Mouse (Mus musculus): ENCODE data around the gene Fem1a. TPM values are rescaled to one million over a fixed set of nuclear protein-coding genes. Genes with fewer than 3 reads are reported as not detected.
A peak's percentile ranks its signal among the peaks of the same experiment; 100 is the strongest.

The Fem1a gene
- polyA plus RNA-seq, 1 experiment from 2014 or later: 6.1 TPM

DNA sequence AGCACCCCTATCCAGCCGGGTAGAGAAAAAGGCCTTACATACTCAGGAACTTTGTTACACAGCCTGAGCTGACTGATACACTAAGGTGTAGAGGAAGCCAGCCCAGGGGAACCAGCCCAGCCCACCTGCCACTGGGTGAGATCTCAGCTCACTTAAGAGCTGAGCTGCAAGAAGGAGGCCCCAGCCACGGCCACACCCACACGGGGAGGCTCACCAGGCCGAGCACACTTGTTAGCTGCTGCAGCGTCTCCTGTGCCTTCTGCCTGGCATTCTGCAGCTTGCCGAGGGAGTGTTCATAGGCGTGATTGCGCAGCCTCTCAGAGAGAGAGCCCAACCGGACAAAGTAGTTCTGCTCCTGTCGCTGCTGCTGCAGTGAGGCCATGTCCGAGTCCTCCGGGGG, 24.6 kb downstream of the Fem1a start:
- Histone ChIP-seq H3K4me2 (peak overlapping the region; percentile 28; the same call in 1 of the 2 replicates), H3K36me3 (peaks cover 58% of the 10 kb centered on the region), H3K4me1 (replicated peaks) (peaks cover 53% of the 10 kb centered on the region), H3K4me3 (replicated peaks) (no peak overlapping the region), H3K9ac (0 out of 2 replicates have a peak overlapping the region, but pooled peaks have one; percentile 10), H3K27ac (peak overlapping the region; percentile 20; the same call in 1 of the 2 replicates), H3K9me3 (replicated peaks) (no peaks in the 10 kb centered on the region), H3K27me3 (no peaks in the 10 kb centered on the region)
- whole genome bisulfite sequencing (ENCODE audit: insufficient replicate concordance): 66% methylated on average over 12 of the region's 12 CpGs
- ATAC-seq (ENCODE audit: low read depth): no peak
- DNase-seq: no peak

DNA sequence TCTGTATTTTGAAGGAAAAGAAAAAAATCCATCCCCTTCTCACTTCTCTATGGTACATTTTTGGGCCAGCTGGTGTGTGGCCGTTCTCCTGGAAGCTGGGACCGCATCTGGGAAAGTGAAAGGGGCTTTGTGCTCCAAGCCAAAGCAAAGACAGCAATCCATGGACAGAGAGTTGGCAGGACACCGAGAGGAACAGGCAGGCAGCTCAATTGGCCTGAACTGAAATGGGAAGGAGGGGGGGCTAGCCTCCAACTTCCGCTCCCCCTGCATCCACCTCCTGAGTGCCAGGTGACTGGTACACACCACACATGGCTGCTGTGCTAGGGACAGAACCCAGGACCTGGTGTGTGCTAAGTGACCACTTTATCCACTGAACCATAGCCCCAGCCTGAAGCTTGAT, 26.2 kb downstream of the Fem1a start:
- ATAC-seq (ENCODE audit: low read depth) (no peak), DNase-seq (no peak)
- H3K27me3 ChIP-seq: no peaks in the 10 kb centered on the region
- peaks cover 57% of the 10 kb centered on the region for H3K4me1 ChIP-seq (replicated peaks)
- peaks cover 66% of the 10 kb centered on the region for H3K36me3 ChIP-seq
- no peak overlapping the region for H3K9ac ChIP-seq
- no peaks in the 10 kb centered on the region for H3K9me3 ChIP-seq (replicated peaks)
- WGBS (ENCODE audit: insufficient replicate concordance): 71% methylated on average over 4 of the region's 4 CpGs
- no peak overlapping the region for H3K4me2 ChIP-seq
- H3K4me3 ChIP-seq (replicated peaks): no peak overlapping the region
- H3K27ac ChIP-seq: 0 out of 2 replicates have a peak overlapping the region, but pooled peaks have one; percentile 9

DNA sequence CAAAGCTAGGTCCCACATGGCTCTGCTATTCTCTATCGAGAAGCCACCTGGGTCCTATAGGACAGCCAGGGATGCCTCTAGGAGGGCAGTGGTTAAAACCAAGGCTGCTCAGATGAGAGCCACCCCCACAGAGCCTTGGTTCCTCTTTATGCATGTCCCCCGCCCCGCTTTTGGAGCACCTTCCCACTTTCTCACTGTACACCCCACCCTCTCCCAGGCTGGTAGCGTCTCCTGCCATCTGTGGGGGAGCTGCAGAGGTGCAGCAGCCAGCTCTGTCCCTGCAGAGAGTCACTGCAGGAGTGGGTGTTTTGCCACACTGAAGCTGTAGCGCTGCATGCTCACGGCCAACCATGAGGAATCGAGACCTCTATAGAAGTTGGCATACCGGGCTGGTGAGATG, 26.7 kb downstream of the Fem1a start:
- no peak for ATAC-seq (ENCODE audit: low read depth)
- no peak overlapping the region for H3K9ac ChIP-seq
- 76% methylated on average over 8 of the region's 8 CpGs for WGBS (ENCODE audit: insufficient replicate concordance)
- H3K27ac ChIP-seq: 0 out of 2 replicates have a peak overlapping the region, but pooled peaks have one; percentile 9
- H3K36me3 ChIP-seq: peaks cover 66% of the 10 kb centered on the region
- H3K4me2 ChIP-seq: no peak overlapping the region
- H3K4me1 ChIP-seq (replicated peaks): peaks cover 57% of the 10 kb centered on the region
- no peaks in the 10 kb centered on the region for H3K27me3 ChIP-seq
- no peak overlapping the region for H3K4me3 ChIP-seq (replicated peaks)
- no peaks in the 10 kb centered on the region for H3K9me3 ChIP-seq (replicated peaks)
- no peak for DNase-seq

DNA sequence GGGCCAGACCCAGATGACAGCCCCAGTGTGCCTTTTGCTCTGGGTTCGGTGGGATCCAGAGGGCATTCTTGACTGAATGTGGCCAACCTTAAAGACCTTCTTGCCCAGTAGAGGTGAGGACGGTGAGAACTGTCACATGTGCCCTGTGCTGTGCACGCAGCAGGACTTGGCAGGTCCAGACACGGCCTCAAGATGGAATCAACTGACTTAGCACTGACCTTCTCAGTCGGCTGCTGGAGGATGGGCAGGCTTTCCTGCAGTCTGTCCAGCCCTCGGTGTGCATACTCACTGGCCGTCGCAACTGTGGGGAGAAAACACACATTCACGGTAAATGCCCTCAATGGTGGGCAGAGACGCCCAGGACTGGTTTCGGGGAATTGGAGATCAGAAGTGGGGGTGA, 29.4 kb downstream of the Fem1a start:
- Histone ChIP-seq H3K4me3 (replicated peaks) (no peak overlapping the region), H3K27me3 (no peaks in the 10 kb centered on the region), H3K4me1 (replicated peaks) (peaks cover 63% of the 10 kb centered on the region), H3K4me2 (no peak overlapping the region), H3K9me3 (replicated peaks) (no peaks in the 10 kb centered on the region), H3K27ac (no peak overlapping the region), H3K36me3 (peaks cover 48% of the 10 kb centered on the region), H3K9ac (no peak overlapping the region)
- ATAC-seq (ENCODE audit: low read depth) (no peak), DNase-seq (no peak)
- 83% methylated on average over 11 of the region's 11 CpGs for WGBS (ENCODE audit: insufficient replicate concordance)

DNA sequence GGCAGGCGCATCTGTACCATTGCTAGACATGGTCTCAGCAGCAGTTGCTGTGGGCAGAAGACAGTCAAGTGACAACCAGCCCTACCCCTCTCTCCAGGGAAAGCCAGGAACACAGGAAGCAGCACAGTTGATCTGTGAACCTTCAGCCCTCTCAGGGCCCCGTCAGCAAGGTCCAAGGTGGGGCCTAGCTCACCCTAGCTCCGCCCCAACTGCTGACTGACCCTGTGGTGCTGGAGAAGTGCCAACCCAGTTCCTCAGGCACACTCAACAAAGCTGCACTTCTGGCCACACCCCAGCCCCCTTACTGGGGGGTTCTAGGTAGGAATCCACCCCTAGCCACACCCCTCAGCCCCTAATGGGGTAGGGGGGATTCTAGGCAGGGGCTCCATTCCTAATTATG, 31.2 kb downstream of the Fem1a start:
- H3K4me3 ChIP-seq (replicated peaks): peak overlapping the region; percentile 31; the same call in 1 of the 2 replicates
- DNase-seq (peak; percentile 67), ATAC-seq (ENCODE audit: low read depth) (peak; percentile 32)
- 26% methylated on average over 3 of the region's 3 CpGs for WGBS (ENCODE audit: insufficient replicate concordance)
- peak overlapping the region; percentile 77 for H3K9ac ChIP-seq
- H3K27ac ChIP-seq: peak overlapping the region; percentile 93
- peak overlapping the region; percentile 84 for H3K4me2 ChIP-seq
- H3K4me1 ChIP-seq (replicated peaks): peaks cover 70% of the 10 kb centered on the region
- no peaks in the 10 kb centered on the region for H3K9me3 ChIP-seq (replicated peaks)
- peaks cover 38% of the 10 kb centered on the region for H3K36me3 ChIP-seq
- no peaks in the 10 kb centered on the region for H3K27me3 ChIP-seq

DNA sequence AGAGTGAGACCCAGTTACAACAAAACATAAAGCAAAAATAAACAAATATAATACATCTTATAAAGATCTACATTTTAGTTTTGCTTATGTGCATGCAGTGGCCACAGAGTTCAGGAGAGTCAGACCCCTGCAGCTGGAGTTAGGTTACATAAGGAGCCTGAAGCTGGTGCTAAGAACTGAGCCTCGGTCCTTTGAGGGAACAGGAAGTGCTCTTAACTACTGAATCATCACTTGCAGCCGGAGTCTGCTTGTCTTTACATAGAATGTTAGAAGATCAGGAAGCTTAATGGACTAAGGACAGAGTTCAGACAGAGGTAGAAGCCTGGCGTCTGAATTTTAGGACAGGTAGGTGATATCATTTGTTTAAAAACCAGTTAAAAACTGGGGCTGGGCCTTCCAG, 32.3 kb downstream of the Fem1a start:
- WGBS (ENCODE audit: insufficient replicate concordance): 21% methylated on average over 3 of the region's 3 CpGs
- peak overlapping the region; percentile 77 for H3K9ac ChIP-seq
- peak overlapping the region; percentile 65 for H3K4me3 ChIP-seq (replicated peaks)
- H3K36me3 ChIP-seq: peaks cover 30% of the 10 kb centered on the region
- peak overlapping the region; percentile 84 for H3K4me2 ChIP-seq
- ATAC-seq (ENCODE audit: low read depth) (no peak), DNase-seq (no peak)
- H3K27ac ChIP-seq: peak overlapping the region; percentile 93
- H3K9me3 ChIP-seq (replicated peaks): no peaks in the 10 kb centered on the region
- peaks cover 74% of the 10 kb centered on the region for H3K4me1 ChIP-seq (replicated peaks)
- H3K27me3 ChIP-seq: no peaks in the 10 kb centered on the region

DNA sequence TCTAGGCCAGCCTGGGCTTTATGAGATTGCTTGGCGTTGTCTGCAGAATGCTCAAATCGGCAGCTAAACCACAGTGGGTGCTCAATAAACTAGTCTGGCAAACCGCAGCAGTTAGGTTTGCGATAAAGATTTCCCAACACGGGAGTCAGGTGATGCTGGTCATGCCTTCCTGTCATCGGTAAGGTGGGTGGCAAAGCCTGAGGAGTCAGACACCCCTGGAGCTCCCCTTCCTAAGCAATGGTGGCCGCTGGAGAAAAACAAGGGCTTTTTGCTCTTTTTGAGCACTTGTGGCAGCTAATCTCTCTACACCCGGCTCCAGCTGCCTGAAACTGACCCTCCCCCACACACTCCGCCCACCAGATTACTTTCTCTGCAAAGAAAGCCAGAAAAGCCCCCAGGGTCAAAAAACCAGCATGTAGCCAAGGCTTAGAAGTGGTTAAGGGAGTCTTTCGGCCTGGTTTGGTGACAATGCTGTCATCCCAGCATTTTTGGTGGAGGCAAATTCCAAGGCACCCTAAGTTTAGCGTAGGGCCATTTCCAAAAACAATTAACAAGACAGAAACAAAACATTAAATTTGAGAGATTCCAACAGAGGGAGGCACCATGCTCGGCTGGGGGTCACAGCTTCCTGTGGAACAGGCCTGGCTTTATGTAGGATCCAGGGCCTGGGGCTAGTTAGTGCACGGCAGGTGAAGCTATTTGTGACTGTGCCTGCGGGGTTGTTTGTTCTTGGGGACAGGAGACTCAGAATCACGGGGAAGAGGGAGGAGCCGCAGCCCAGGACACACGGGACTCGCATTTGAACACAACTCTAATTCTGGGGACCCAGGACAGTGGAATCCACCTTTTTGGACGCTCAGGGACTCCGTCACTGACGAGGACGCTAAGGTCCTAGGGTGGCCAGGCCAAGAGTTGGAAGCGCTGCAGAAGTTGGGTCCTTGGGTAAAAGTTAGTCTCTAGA, 33.0 kb downstream of the Fem1a start:
- Histone ChIP-seq H3K4me1 (replicated peaks) (peaks cover 74% of the 10 kb centered on the region), H3K9ac (peak overlapping the region; percentile 77), H3K4me2 (peak overlapping the region; percentile 84), H3K9me3 (replicated peaks) (no peaks in the 10 kb centered on the region), H3K36me3 (peaks cover 24% of the 10 kb centered on the region), H3K27ac (peak overlapping the region; percentile 93), H3K27me3 (no peaks in the 10 kb centered on the region), H3K4me3 (replicated peaks) (peak overlapping the region; percentile 65)
- DNase-seq (peak; percentile 64), ATAC-seq (ENCODE audit: low read depth) (peak; percentile 15)
- WGBS (ENCODE audit: insufficient replicate concordance): 3% methylated on average over 23 of the region's 23 CpGs

DNA sequence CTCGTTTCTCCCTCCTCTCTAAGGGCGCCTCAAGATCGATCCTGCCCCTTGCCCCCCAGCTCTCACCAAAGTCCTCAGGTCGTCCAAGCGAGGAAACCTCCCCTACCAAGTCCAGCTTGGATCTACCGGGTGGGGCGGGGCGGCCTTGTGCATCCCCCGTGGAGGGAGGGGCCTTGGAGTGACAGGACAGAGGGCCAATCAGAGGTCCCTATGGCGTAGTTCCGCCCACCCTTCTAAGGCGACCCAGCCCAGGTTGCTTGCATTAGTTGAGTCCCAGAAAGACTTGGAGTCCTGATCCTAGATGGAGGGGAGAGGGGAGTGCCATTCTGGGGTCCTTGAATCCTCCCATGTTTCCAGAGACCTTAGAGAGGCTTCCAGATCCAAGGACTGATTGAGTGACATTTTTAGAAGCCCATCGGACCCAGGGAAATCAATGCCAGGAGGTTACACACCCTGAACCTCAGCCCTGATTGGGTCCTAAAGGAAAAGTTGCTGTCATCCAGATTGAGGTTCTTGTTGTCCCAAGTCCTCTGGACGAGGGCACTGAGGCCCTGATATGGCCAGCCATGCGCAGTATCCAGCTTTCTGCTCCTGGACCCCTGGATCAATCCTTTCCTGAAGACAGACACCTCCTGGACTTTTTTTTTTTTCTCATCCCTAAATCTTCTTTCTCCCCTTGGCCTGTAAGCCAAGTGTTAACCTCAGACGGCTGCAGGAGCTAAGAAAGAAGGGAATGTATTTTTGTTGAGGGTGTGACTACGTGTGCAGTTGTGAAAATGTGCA, 34.0 kb downstream of the Fem1a start:
- Histone ChIP-seq H3K27me3 (no peaks in the 10 kb centered on the region), H3K4me3 (replicated peaks) (peak overlapping the region; percentile 65), H3K4me2 (peak overlapping the region; percentile 84), H3K4me1 (replicated peaks) (peaks cover 70% of the 10 kb centered on the region), H3K27ac (peak overlapping the region; percentile 93), H3K36me3 (peaks cover 14% of the 10 kb centered on the region), H3K9ac (peak overlapping the region; percentile 77), H3K9me3 (replicated peaks) (no peaks in the 10 kb centered on the region)
- 2% methylated on average over 17 of the region's 17 CpGs for WGBS (ENCODE audit: insufficient replicate concordance)
- DNase-seq (peak; percentile 93), ATAC-seq (ENCODE audit: low read depth) (peak; percentile 82)

DNA sequence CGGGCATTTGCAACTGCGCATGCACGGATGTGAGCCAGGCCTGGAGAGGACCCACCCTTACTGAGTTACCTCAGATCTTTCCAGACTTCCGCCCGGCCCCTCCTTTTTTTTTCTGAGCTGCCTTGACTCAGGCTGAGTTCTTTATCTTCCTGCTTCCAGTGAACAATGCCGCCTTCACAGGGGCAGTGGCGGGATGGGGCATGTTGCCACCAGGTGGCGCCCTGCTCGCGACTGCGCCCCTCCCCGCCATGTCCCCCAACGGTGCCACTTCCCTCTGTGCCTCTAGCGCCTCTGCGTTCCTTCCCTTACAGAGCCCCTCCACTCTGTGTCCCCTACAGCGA, 34.5 kb downstream of the Fem1a start:
- Histone ChIP-seq H3K9ac (peak overlapping the region; percentile 77), H3K4me2 (peak overlapping the region; percentile 84), H3K4me1 (replicated peaks) (peaks cover 67% of the 10 kb centered on the region), H3K27ac (peak overlapping the region; percentile 93), H3K4me3 (replicated peaks) (peak overlapping the region; percentile 65), H3K36me3 (peaks cover 9% of the 10 kb centered on the region), H3K27me3 (no peaks in the 10 kb centered on the region), H3K9me3 (replicated peaks) (no peaks in the 10 kb centered on the region)
- peak; percentile 81 for ATAC-seq (ENCODE audit: low read depth)
- under 1% methylated on average over 16 of the region's 16 CpGs for WGBS (ENCODE audit: insufficient replicate concordance)
- DNase-seq: peak; percentile 89

DNA sequence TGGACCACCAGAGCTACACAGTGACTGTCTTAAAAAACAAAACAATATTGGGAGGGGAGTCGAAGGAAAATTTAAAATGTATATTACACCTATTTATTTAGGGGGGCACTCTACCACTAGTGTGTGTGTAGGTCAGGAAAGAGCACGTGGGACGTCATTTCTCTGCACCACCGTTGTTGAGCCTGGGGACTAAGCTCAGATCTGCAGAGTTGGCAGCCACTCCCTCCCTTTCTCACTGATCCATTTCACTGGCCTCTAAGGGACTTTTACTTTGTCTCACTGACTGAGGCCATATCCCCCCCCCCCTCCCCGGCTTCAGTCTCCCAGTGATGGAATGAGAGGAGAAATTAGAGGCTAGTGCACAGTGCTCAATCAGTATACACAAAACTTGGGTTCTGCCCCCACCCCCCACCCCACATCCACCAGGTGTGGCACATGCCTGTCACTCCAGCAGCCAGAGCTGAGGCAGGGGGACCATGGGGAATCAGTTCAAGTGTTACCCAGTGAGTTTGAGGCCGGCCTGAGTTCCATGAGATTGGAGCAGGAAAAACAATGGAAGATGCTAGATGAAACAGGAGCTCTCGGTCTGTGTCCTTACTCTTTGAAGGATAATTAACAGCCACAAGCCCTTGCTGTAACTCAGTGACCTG, 35.3 kb downstream of the Fem1a start:
- no peak for ATAC-seq (ENCODE audit: low read depth)
- 81% methylated on average over 7 of the region's 7 CpGs for WGBS (ENCODE audit: insufficient replicate concordance)
- Histone ChIP-seq H3K4me1 (replicated peaks) (peaks cover 59% of the 10 kb centered on the region), H3K27ac (peak overlapping the region; percentile 93), H3K9ac (peak overlapping the region; percentile 74; the same call in 1 of the 2 replicates), H3K4me2 (peak overlapping the region; percentile 84), H3K4me3 (replicated peaks) (peak overlapping the region; percentile 65; the same call in 1 of the 2 replicates), H3K36me3 (peaks cover under 1% of the 10 kb centered on the region; the same call in 1 of the 2 replicates), H3K9me3 (replicated peaks) (no peaks in the 10 kb centered on the region), H3K27me3 (no peaks in the 10 kb centered on the region)
- DNase-seq: no peak

Data from liver, embryonic 13.5 days (tissue).